Mouse (Mus musculus) cerebellum, postnatal 25 days (tissue): ENCODE data around the gene 4933415A04Rik.

Experiments used
- DNase-seq, 2 experiments: peaks; one replicate each; pipeline ENCODE4 v3.0.0; 2021; ENCODE audit warnings: mixed read lengths in 2 of 2

Gene 4933415A04Rik

GRCm38 (mm10) chr11:43586324-43587090 lies at the start of gene 4933415A04Rik:
TSS of gene 4933415A04Rik (plus strand) at chr11:43587040.
- DNase-seq = peak; percentile 75 to 91

- no peak for DNase-seq
These were observed 49.8 kb upstream of the 4933415A04Rik start for GRCm38 (mm10) chr11:43537074-43537473.

- no peak for DNase-seq
These were observed 47.0 kb upstream of the 4933415A04Rik start for GRCm38 (mm10) chr11:43539863-43540262.

GRCm38 (mm10) chr11:43543711-43544466 lies 43.0 kb upstream of the 4933415A04Rik start:
- DNase-seq = no peak

GRCm38 (mm10) chr11:43544819-43545218 lies 42.0 kb upstream of the 4933415A04Rik start:
- DNase-seq = no peak

GRCm38 (mm10) chr11:43545873-43546475 lies 40.9 kb upstream of the 4933415A04Rik start:
- DNase-seq = no peak

GRCm38 (mm10) chr11:43546678-43547077 lies 40.2 kb upstream of the 4933415A04Rik start:
- no peak for DNase-seq

- peak; percentile 90 to 91 for DNase-seq
These were observed 38.7 kb upstream of the 4933415A04Rik start for GRCm38 (mm10) chr11:43548148-43548547.

GRCm38 (mm10) chr11:43548657-43549435 lies 38.0 kb upstream of the 4933415A04Rik start:
- no peak for DNase-seq

GRCm38 (mm10) chr11:43549701-43550100 lies 37.1 kb upstream of the 4933415A04Rik start:
- peak; percentile 58 to 59 for DNase-seq

GRCm38 (mm10) chr11:43551756-43552155 lies 35.1 kb upstream of the 4933415A04Rik start:
- DNase-seq = no peak

GRCm38 (mm10) chr11:43552675-43553074 lies 34.2 kb upstream of the 4933415A04Rik start:
- no peak for DNase-seq

GRCm38 (mm10) chr11:43556538-43556937 lies 30.3 kb upstream of the 4933415A04Rik start:
- no peak for DNase-seq

- no peak for DNase-seq
These were observed 27.1 kb upstream of the 4933415A04Rik start for GRCm38 (mm10) chr11:43559515-43560292.

GRCm38 (mm10) chr11:43563654-43564244 lies 23.1 kb upstream of the 4933415A04Rik start:
- DNase-seq = no peak

GRCm38 (mm10) chr11:43565414-43565813 lies 21.4 kb upstream of the 4933415A04Rik start:
- DNase-seq = no peak

GRCm38 (mm10) chr11:43565852-43566251 lies 21.0 kb upstream of the 4933415A04Rik start:
- DNase-seq = no peak

GRCm38 (mm10) chr11:43566696-43567095 lies 20.1 kb upstream of the 4933415A04Rik start:
- peak; percentile 53 to 61 for DNase-seq

- DNase-seq = peak in 1 of 2 experiments; percentile 67
These were observed 18.6 kb upstream of the 4933415A04Rik start for GRCm38 (mm10) chr11:43568263-43568662.

GRCm38 (mm10) chr11:43569188-43569587 lies 17.7 kb upstream of the 4933415A04Rik start:
- no peak for DNase-seq

- peak; percentile 95 to 97 for DNase-seq
These were observed 17.2 kb upstream of the 4933415A04Rik start for GRCm38 (mm10) chr11:43569595-43569994.

GRCm38 (mm10) chr11:43575061-43575375 lies 11.8 kb upstream of the 4933415A04Rik start:
- no peak for DNase-seq
